Mouse (Mus musculus) heart, postnatal 0 days (tissue): Measurements from ENCODE around the gene Fam174b.

Source experiments
- CTCF ChIP-seq: IDR thresholded peaks from 2 replicates; pipeline ENCODE4 v1.5.1; 2016; ENCODE audit warnings: antibody characterized with exemption, control low read depth, low read depth
- EP300 ChIP-seq: IDR thresholded peaks from 2 replicates; pipeline ENCODE4 v1.6.1; 2016; ENCODE audit warnings: antibody characterized with exemption, low read depth

GRCm38 (mm10) chr7:73747531-73747930, 7.4 kb downstream of the Fam174b start:
- no peak for TF ChIP-seq CTCF
- no peak for TF ChIP-seq EP300
